Mouse (Mus musculus): Measurements from ENCODE around the gene Hspa1a.

DNA sequence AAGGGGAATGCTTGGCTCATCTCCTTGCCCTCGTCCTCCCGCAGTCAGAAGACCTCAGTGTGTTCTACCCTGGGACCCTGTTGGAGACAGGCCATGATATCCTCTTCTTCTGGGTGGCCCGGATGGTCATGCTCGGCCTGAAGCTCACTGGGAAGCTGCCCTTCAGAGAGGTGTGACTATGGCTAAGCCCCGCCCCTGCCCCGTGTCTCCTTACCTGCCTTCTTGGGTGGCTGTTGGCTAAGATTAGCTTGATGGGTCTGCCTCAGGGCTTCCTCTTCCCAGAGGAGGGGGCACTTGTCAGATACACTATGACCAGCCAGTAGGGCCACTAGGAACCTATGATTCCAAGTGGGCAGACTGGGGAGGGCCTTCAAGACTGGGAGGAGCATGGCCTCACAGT lies 41.3 kb upstream of the Hspa1a start:
- TF ChIP-seq POLR2A (IDR thresholded peaks at IDR 0.05; ENCODE audit: insufficient read length, low read depth) (no peak), TCF12 (IDR thresholded peaks at IDR 0.05; ENCODE audit: insufficient read depth, poor library complexity, severe bottlenecking) (no peak)
